Mouse (Mus musculus): ENCODE results near the gene Snapc2. TPM values are rescaled to one million over a fixed set of nuclear protein-coding genes. Genes with fewer than 3 reads are reported as not detected.

The Snapc2 gene
- polyA plus RNA-seq, 1 experiment, result 30.5 TPM

DNA sequence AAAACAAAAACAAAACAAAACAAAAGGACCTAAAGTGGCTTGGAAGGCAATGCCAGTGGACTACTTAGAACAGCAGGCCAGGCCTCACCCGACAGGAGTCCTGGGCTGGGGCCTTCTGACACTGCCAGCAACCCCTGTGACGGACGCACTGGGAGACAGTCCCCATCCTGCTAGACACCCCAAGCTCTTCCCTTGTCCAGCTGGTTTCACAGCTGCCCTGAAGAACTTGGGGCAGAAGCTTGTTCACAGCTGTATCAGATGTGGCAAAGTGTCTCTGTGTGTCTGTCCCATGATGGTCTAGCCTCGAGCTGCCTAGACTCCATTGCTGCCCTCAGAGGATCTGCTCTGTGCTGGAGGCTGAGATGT lies 6.9 kb downstream of the Snapc2 start:
- no peak for DNase-seq (ENCODE audit: low read depth, low spot score)
- 84% methylated on average over 4 of the region's 4 CpGs for WGBS

DNA sequence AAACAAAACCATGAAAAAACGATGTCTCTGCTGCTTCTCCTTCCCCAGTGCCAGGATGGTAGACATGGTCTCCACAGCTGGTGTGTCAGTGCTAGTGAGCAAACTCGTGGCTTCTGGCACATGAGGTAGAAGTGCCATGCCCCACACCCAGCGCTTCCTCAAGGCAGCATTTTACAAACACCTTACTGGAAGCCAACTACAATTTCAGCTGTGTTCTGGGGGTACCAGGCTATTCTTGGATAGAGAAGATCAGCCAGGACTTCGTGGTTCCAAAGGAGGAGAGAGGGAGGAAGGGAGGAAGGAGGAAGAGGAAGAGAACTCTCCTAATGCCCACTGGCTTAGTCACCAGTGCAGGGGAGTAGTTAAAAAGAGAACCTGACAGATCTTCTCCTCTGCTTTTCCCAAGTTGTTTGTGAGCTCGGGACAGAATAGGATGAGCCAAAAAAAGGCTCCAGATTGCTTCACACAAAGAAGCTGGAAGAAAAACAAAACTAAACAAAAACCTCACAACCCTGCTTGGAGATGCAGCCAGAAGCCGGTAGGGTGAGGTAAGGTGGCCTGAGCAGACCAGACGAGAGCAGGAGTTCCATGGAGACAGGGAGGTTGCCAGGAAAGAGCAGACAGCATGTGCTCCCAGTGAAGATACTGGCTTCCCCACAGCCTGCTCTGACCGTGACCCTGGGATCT lies 10.4 kb downstream of the Snapc2 start:
- WGBS, result 78% methylated on average over 8 of the region's 8 CpGs
- no peak for DNase-seq (ENCODE audit: low read depth, low spot score)

DNA sequence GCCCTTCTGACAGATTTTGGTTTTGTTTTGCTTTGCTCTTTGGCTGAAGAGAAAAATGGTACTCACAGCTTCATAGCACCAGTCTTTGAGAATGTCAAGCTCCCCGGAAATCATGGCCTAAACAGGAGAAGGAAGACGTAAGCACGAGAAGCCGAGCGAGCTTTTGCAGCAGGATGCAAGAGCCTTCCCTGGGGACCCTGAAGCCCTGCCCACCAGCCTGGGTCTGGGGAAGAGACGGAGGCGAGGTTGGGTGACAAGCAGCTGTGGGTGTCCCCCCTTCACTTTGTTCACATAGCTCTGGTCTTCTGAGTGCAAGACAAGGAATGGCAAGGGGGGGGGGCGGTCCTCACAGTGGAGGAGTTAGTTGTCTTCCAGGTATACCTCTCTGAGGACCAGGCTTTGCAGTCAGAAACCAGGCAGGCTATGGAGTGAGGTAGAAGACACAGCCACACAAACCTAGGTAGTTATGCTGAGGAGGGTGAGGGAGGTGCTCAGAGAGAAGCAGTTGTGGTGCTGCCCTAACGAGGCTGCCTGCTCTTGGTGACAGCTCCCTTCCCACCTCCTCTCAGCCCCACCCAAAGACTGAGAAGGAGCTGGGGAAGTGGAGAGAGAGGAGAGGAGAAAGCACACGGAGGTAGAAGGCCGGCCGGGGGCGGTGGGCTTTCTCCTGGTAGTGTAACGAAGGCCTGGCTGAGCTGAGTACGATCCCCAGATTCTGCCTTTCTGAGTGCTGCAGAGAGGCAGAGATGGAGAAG lies 12.5 kb downstream of the Snapc2 start:
- WGBS, result 94% methylated on average over 15 of the region's 15 CpGs
- DNase-seq (ENCODE audit: low read depth, low spot score), result no peak

DNA sequence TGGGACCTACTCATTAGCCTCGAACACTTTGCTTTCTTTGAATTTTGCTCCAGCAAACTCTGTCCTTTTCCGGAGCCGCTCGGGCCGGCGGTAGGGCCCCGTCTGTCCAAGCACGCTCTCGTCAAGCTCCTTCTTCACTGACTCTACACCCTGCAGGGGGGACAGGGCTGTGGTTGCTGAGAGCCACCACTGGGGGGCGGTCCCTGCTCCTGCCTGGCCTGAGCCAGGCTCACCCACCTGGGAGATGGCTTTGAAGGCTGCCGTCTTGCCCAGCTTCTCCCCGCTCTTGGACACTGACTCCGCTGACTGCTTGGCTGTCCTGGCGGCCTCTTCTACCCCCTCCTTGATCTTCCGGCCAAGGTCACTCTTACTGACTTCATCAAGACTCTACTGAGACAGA lies 14.7 kb downstream of the Snapc2 start:
- DNase-seq (ENCODE audit: low read depth, low spot score), result no peak
- 83% methylated on average over 15 of the region's 15 CpGs for WGBS

DNA sequence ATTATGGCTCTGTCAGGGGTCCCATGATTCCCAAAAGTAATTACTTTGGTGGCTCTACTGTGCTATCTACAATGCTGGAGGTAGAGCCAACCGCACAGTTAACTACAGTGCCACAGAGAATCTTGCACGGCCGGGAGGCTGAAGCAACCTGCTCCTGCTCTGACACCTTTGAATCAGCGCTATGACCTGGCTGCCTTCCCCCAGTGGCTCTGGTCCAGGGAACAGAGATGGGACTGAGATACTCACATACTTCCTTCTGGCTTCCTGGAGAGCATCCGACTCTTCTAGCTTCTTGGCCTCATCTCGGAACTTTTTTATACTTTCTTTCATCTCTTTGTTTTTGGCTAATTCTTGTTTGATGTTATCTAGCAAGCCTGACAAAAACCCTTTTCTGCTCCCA lies 16.7 kb downstream of the Snapc2 start:
- WGBS, result 86% methylated on average over 6 of the region's 6 CpGs
- DNase-seq (ENCODE audit: low read depth, low spot score), result no peak

DNA sequence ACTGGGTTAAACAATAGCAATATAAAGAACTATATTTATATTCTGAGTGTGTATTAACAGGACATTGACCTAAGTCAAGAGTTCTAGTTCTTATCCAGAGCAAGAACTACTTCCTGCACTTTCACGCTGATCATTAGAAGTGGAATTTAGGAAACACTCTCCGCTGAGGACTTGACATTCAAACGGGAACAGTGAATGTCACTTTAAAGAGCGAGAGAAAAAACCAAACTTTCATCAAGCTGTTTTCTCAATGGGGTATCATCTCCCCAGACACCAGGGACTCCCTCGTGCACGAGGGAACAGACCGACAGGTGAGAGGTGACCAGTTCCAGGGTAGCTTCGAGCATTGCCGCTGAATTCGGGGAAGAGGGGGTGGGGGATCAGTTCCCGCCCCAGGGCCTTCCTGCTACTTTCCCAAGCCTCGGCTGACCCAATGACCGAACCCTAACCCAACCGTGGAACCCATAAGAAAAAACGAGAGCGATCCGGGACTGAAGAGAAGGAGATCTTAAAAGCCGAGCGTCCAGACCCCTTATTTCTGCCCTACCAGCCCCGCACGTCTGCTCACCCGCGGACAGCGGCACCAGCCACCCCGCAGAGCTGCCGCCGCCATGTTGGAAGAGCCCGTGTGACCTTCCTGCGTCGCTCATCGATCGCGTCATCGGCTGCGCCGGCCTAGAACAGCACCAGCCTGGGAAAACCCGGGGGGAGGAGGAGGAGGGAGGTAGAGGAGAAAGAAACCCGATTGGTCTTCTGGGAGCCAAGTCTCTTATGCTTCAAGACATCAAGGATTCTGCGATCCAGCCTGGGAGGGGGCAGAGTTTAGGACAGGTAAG lies 22.6 kb downstream of the Snapc2 start, which contains the start of gene Timm44:
Gene Timm44 (minus strand): TSS at position 639 of the 836 bp plus-strand sequence.
- DNase-seq (ENCODE audit: low read depth, low spot score), result peak; percentile 92
- WGBS, result under 1% methylated on average over 39 of the region's 39 CpGs

DNA sequence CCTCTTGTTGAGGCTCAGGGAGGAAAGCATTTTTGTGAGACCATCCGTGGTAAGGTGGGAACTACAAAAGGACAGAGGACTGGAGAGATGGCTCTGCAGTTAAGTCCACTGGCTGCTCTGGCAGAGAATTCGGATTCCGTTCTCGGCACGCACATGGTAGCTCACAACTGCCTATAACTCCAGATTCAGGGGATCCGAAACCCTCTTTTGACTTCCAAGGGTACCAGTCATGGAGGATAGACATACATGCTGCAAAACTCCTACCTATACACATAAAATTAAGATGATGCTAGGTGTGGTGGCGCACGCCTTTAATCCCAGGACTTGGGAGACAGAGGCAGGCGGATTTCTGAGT lies 23.2 kb downstream of the Snapc2 start:
- DNase-seq (ENCODE audit: low read depth, low spot score), result no peak
- WGBS, result 16% methylated on average over 9 of the region's 9 CpGs

DNA sequence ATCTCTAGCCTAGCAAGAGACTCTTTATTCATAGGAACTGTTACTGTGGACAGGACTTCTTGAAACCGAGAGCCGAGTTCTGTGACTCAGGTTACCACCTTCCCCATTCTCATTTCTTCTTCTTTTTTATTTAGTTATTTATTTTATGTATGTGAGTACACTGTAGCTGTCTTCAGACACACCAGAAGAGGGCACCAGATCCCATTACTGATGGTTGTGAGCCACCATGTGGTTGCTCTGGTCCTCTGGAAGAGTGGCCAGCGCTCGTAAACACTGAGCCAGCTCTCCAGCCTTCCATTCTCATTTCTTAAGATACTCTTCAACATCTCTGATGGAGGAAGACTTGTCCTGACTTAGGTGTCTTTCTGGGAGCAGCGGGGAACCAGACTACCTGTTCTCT lies 39.9 kb downstream of the Snapc2 start:
- WGBS, result 85% methylated on average over 5 of the region's 5 CpGs

DNA sequence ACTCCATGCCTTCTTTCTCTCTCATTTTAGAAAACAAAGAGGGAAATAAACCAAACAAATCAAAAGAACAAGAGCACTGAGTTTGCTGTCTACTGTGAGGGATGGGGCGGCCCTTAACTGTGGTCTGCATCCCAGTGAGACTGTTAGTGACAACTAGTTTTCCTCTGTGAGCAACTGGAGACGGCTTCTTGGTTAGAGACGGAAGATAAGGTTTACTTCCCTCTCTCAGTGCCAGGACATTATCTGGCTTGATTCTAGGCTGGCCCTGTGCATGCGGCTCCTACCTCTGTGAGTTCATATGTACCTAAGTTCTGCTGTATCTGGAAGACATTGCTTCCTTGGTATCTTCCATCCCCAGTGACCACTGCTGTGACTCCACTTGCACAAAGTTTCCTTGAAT lies 44.9 kb downstream of the Snapc2 start:
- no peak for DNase-seq (ENCODE audit: low read depth, low spot score)
- WGBS, result 85% methylated on average over 4 of the region's 4 CpGs

More for the DNA sequence above, 39.9 kb downstream of the Snapc2 start:
- DNase-seq (ENCODE audit: low read depth, low spot score), result no peak

DNA sequence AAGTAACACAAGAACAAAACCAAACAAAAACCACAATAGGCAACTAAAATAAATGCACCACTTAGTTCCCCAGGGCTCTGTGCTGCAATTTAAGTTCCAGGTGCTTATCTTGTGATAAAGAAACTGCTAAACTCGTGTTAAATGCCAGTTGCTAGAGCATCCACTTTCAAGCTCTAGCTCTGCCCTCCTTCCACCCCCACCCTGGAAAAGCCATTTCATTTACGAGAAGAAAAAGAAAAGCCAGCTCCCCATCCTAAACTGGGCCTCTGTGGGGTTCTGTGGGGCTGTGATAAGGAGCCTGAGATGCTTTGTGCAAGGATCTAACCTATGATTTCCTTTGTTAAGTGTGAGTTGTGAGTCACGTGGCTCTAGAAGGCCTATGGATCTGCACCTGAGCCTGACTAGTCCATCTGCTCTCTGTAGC lies 51.3 kb downstream of the Snapc2 start:
- WGBS, result 59% methylated on average over 3 of the region's 3 CpGs
- DNase-seq (ENCODE audit: low read depth, low spot score), result no peak

Other genes with a start within 250 kb of the Snapc2 start
- gene Cd209f, start 147.2 kb upstream of the Snapc2 start, polyA plus RNA-seq (2012; rRNA removed), result 0.41 and 1.2 TPM in 2 replicates
- 0.27 and 0.45 TPM in 2 replicates for gene Cd209g, start 119.0 kb upstream of the Snapc2 start, polyA plus RNA-seq (2012; rRNA removed)
- gene Evi5l, start 86.5 kb upstream of the Snapc2 start, polyA plus RNA-seq (2012; rRNA removed), result 6.2 and 7.9 TPM in 2 replicates
- gene Prr36, start 35.6 kb upstream of the Snapc2 start, polyA plus RNA-seq (2012; rRNA removed), result 0.16 and 0.20 TPM in 2 replicates
- gene Lrrc8e, start 26.3 kb upstream of the Snapc2 start, polyA plus RNA-seq (2012; rRNA removed), result 0.24 and 0.26 TPM in 2 replicates
- gene Map2k7, start 14.3 kb upstream of the Snapc2 start, polyA plus RNA-seq (2012; rRNA removed), result 15.6 and 18.7 TPM in 2 replicates
- gene Gm49320, start 14.2 kb upstream of the Snapc2 start, polyA plus RNA-seq (2012; rRNA removed), result 1.5 and 1.7 TPM in 2 replicates
- 12.0 and 21.4 TPM in 2 replicates for gene Tgfbr3l, start 4.9 kb upstream of the Snapc2 start, polyA plus RNA-seq (2012; rRNA removed)
- 13.0 and 24.6 TPM in 2 replicates for gene Ctxn1, start 6.2 kb downstream of the Snapc2 start, polyA plus RNA-seq (2012; rRNA removed)
- 71.5 and 71.7 TPM in 2 replicates for gene Timm44, start 22.8 kb downstream of the Snapc2 start, polyA plus RNA-seq (2012; rRNA removed)
- 278 and 368 TPM in 2 replicates for gene Ccl25, start 72.1 kb downstream of the Snapc2 start, polyA plus RNA-seq (2012; rRNA removed)
- gene Elavl1, start 72.3 kb downstream of the Snapc2 start, polyA plus RNA-seq (2012; rRNA removed), result 43.2 and 47.3 TPM in 2 replicates
- gene Cers4, start 239.9 kb downstream of the Snapc2 start, polyA plus RNA-seq (2012; rRNA removed), result 25.4 and 27.3 TPM in 2 replicates

All from large intestine, adult 2 months (tissue).